Mouse (Mus musculus) CH12.LX (cell line): ENCODE results near the gene Olfr1099. TPM values are rescaled to one million over a fixed set of nuclear protein-coding genes. Genes with fewer than 3 reads are reported as not detected.

ENCODE experiments used
- DNase-seq: peaks from one replicate; pipeline ENCODE4 v3.0.0-alpha.2; 2013; ENCODE audit errors: extremely low read depth
- H3K27ac ChIP-seq: 2 replicates; pipeline ENCODE4 v1.5.1; 2012; ENCODE audit warnings: low read depth, mild to moderate bottlenecking, control low read depth, moderate library complexity; ENCODE audit not compliant: insufficient read depth
- H3K27me3 ChIP-seq: replicated peaks from 2 replicates; pipeline ENCODE3; 2012; ENCODE audit warnings: inconsistent platforms
- H3K36me3 ChIP-seq, 2 experiments: replicated peaks in 1 of 2; 2 replicates each; pipeline versions ENCODE3 to v1.6.1; 2012; ENCODE audit warnings: inconsistent platforms in 1 of 2, low read length in 1 of 2, mild to moderate bottlenecking in 1 of 2, mixed read lengths in 1 of 2, moderate library complexity in 1 of 2; ENCODE audit not compliant: control insufficient read depth in 1 of 2, insufficient read depth in 1 of 2
- H3K4me1 ChIP-seq, 2 experiments: 2 replicates each; pipeline ENCODE4 v1.6.1; 2012; ENCODE audit warnings: inconsistent platforms in 1 of 2, moderate library complexity in 1 of 2; ENCODE audit not compliant: insufficient read depth in 2 of 2, control insufficient read depth in 1 of 2
- H3K4me2 ChIP-seq: 2 replicates; pipeline ENCODE4 v1.6.1; 2012; ENCODE audit warnings: low read depth, mild to moderate bottlenecking, control low read depth; ENCODE audit not compliant: poor library complexity, insufficient read depth, severe bottlenecking
- H3K4me3 ChIP-seq, 3 experiments: fragments of 150-350 bp in 1 of 3; sonication (generic) in 1 of 3; replicated peaks in 1 of 3; 2 replicates each; pipeline versions ENCODE3 to v1.5.1; 2011 to 2012; ENCODE audit warnings: low read depth in 2 of 3, low read length in 2 of 3, mild to moderate bottlenecking in 2 of 3, moderate library complexity in 2 of 3, control low read depth in 1 of 3, improper control_type of control experiment in 1 of 3, inconsistent platforms in 1 of 3, mixed read lengths in 1 of 3; ENCODE audit not compliant: poor library complexity in 1 of 3
- H3K79me2 ChIP-seq: replicated peaks from 2 replicates; pipeline ENCODE4 v1.6.1; 2012; ENCODE audit warnings: mild to moderate bottlenecking, moderate library complexity; ENCODE audit not compliant: control insufficient read depth, poor library complexity, insufficient read depth, severe bottlenecking; ENCODE audit errors: extremely low read depth
- H3K9ac ChIP-seq: 2 replicates; pipeline ENCODE4 v1.6.1; 2012; ENCODE audit warnings: low read depth, mild to moderate bottlenecking, control low read depth, moderate library complexity; ENCODE audit not compliant: insufficient read depth
- H3K9me3 ChIP-seq: replicated peaks from 2 replicates; pipeline ENCODE3; 2012; ENCODE audit warnings: low read length, inconsistent platforms, mixed read lengths
- CHD1 ChIP-seq: IDR thresholded peaks from 2 replicates; pipeline ENCODE4 v1.6.1; 2012; ENCODE audit warnings: low read depth, low read length, improper control_type of control experiment, inconsistent platforms
- CTCF ChIP-seq, 2 experiments: IDR thresholded peaks in 1 of 2; conservative IDR thresholded peaks in 1 of 2; 2 replicates each; pipeline ENCODE4 v1.5.1; 2011 to 2012; ENCODE audit warnings: low read depth in 2 of 2, low read length in 2 of 2, improper control_type of control experiment in 1 of 2, inconsistent platforms in 1 of 2, mild to moderate bottlenecking in 1 of 2, moderate library complexity in 1 of 2
- E2F4 ChIP-seq: IDR thresholded peaks from 2 replicates; pipeline ENCODE4 v1.6.1; 2011; ENCODE audit warnings: low read depth, low read length, improper control_type of control experiment; ENCODE audit not compliant: insufficient replicate concordance
- ELF1 ChIP-seq: IDR thresholded peaks from 2 replicates; pipeline ENCODE4 v1.6.1; 2014; ENCODE audit warnings: low read depth, mild to moderate bottlenecking, inconsistent platforms, low read length, improper control_type of control experiment
- EP300 ChIP-seq: IDR thresholded peaks from 2 replicates; pipeline ENCODE4 v1.6.1; 2011; ENCODE audit warnings: low read length, improper control_type of control experiment
- GABPA ChIP-seq: IDR thresholded peaks from 2 replicates; pipeline ENCODE4 v1.6.1; 2012; ENCODE audit warnings: low read depth, low read length, improper control_type of control experiment, inconsistent platforms; ENCODE audit not compliant: insufficient replicate concordance
- HCFC1 ChIP-seq: IDR thresholded peaks from 2 replicates; pipeline ENCODE4 v1.6.1; 2012; ENCODE audit warnings: low read depth, mild to moderate bottlenecking, inconsistent platforms, low read length, improper control_type of control experiment
- IRF4 ChIP-seq: IDR thresholded peaks from 2 replicates; pipeline ENCODE4 v1.6.1; 2014; ENCODE audit warnings: low read depth, mild to moderate bottlenecking, inconsistent platforms, low read length, improper control_type of control experiment
- JUND ChIP-seq: conservative IDR thresholded peaks from 2 replicates; pipeline ENCODE4 v1.6.1; 2011; ENCODE audit warnings: low read depth, low read length, improper control_type of control experiment
- KAT2A ChIP-seq: IDR thresholded peaks from 2 replicates; pipeline ENCODE4 v1.6.1; 2012; ENCODE audit warnings: low read length, improper control_type of control experiment, inconsistent platforms; ENCODE audit not compliant: insufficient replicate concordance
- MAX ChIP-seq: IDR thresholded peaks from 2 replicates; pipeline ENCODE4 v1.6.1; 2011; ENCODE audit warnings: low read length, improper control_type of control experiment
- MEF2A ChIP-seq: IDR thresholded peaks from 2 replicates; pipeline ENCODE4 v1.6.1; 2014; ENCODE audit warnings: low read depth, mild to moderate bottlenecking, inconsistent platforms, low read length, improper control_type of control experiment, borderline replicate concordance
- NELFE ChIP-seq: IDR thresholded peaks from 2 replicates; pipeline ENCODE4 v1.6.1; 2011; ENCODE audit warnings: low read depth, low read length, improper control_type of control experiment
- PAX5 ChIP-seq: IDR thresholded peaks from 2 replicates; pipeline ENCODE4 v1.6.1; 2012; ENCODE audit warnings: low read length, inconsistent platforms, mixed read lengths
- POLR2A ChIP-seq: IDR thresholded peaks from 2 replicates; pipeline ENCODE4 v1.6.1; 2011; ENCODE audit warnings: low read depth, mild to moderate bottlenecking, improper control_type of control experiment, low read length
- RAD21 ChIP-seq: IDR thresholded peaks from 2 replicates; pipeline ENCODE4 v1.6.1; 2011; ENCODE audit warnings: low read depth, mild to moderate bottlenecking, low read length, improper control_type of control experiment, moderate library complexity
- RCOR1 ChIP-seq: conservative IDR thresholded peaks from 2 replicates; pipeline ENCODE4 v1.6.1; 2012; ENCODE audit warnings: low read depth, mild to moderate bottlenecking, inconsistent platforms, low read length, improper control_type of control experiment
- SIN3A ChIP-seq: IDR thresholded peaks from 2 replicates; pipeline ENCODE4 v1.6.1; 2012; ENCODE audit warnings: low read length, improper control_type of control experiment, inconsistent platforms
- TBP ChIP-seq: conservative IDR thresholded peaks from 2 replicates; pipeline ENCODE4 v1.6.1; 2011; ENCODE audit warnings: low read depth, low read length, improper control_type of control experiment
- TCF12 ChIP-seq: IDR thresholded peaks from 2 replicates; pipeline ENCODE4 v1.6.1; 2014; ENCODE audit warnings: low read depth, mild to moderate bottlenecking, inconsistent platforms, low read length, improper control_type of control experiment
- UBTF ChIP-seq: IDR thresholded peaks from 2 replicates; pipeline ENCODE4 v1.6.1; 2012; ENCODE audit warnings: low read depth, mild to moderate bottlenecking, inconsistent platforms, low read length, improper control_type of control experiment, moderate library complexity
- USF2 ChIP-seq: conservative IDR thresholded peaks from 2 replicates; pipeline ENCODE4 v1.6.1; 2011; ENCODE audit warnings: low read depth, low read length, improper control_type of control experiment
- ZKSCAN1 ChIP-seq: IDR thresholded peaks from 2 replicates; pipeline ENCODE4 v1.6.1; 2012; ENCODE audit warnings: low read depth, inconsistent platforms, low read length, improper control_type of control experiment, borderline replicate concordance
- ZNF384 ChIP-seq: IDR thresholded peaks from 2 replicates; pipeline ENCODE4 v1.6.1; 2012; ENCODE audit warnings: low read depth, low read length, improper control_type of control experiment, inconsistent platforms
- dilution Hi-C: fragments of 300-500 bp; cut with MboI; formaldehyde crosslinking; loops from 2 replicates; pipeline ENCODE4 v1.14.3; 2020; ENCODE audit warnings: low sequenced_read_pairs; ENCODE audit not compliant: extremely low pct_unique_long_range_greater_than_20kb, extremely low pct_ligation_motif_present
- in situ Hi-C: fragments of 300-500 bp; cut with MboI; formaldehyde crosslinking; loops from 3 replicates; pipeline ENCODE4 v1.14.3; 2019; ENCODE audit warnings: low sequenced_read_pairs, low pct_ligation_motif_present, low pct_unique_long_range_greater_than_20kb, mixed read lengths
- polyA plus RNA-seq: library from polyadenylated mRNA; unstranded; fragments of >175 nt; gene quantifications from 2 replicates; pipeline ENCODE4 v1.2.1, GENCODE M21; 2012; ENCODE audit warnings: low read depth; ENCODE audit not compliant: insufficient read length
- total RNA-seq, 2 experiments: library from RNA; depleted of rRNA; stranded (reverse); fragments of 300-350 nt in 1 of 2; fragments of >200 nt in 1 of 2; gene quantifications; 2 replicates each; pipeline ENCODE4 v1.2.3; 2012 to 2014

Olfr1099 gene
- total and polyA plus RNA-seq, 3 experiments = not detected

DNA sequence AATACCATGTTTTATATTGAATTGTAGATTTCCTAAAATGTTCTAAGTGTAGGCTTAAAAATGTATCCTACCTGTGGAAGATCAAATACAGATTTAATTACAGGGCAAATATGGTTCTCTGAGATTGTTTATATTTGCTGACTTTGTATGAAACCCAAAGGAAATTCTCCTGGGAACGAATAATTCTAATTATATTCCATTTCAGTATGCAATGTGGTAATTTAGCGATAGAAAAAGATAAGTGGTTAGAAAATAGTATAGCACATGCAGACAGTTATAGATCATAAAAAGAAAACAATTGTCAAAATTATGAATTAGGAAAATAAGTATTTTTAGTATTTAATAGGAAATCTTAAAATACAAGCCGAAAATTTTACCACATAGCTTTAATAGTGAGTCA is 30.6 kb upstream of the Olfr1099 start, which contains the start of gene Olfr1101:
Gene Olfr1101, minus strand, starts transcription at position 101 of the 400 bp plus-strand sequence.
- H3K27ac ChIP-seq = no peak within 1 kb of the TSS
- H3K79me2 ChIP-seq = no peaks in the 10 kb centered on the region
- TF ChIP-seq TBP = no peak
- TF ChIP-seq HCFC1 = no peak
- no peak for TF ChIP-seq MEF2A
- no peak for TF ChIP-seq USF2
- TF ChIP-seq ZNF384 = no peak
- no peak for TF ChIP-seq UBTF
- TF ChIP-seq CTCF (conservative IDR thresholded peaks at IDR 0.05 in 1 of 2, IDR thresholded peaks at IDR 0.05 in 1 of 2; ENCODE audit: low read depth in 2 of 2, low read length in 2 of 2) = no peak
- TF ChIP-seq CHD1 = no peak
- TF ChIP-seq ELF1 = no peak
- TF ChIP-seq NELFE = no peak
- H3K4me1 ChIP-seq = no peaks in the 10 kb centered on the region
- H3K4me3 ChIP-seq = no peak within 1 kb of the TSS
- dilution Hi-C loops = no loop called here
- H3K9me3 ChIP-seq = peaks cover 20% of the 10 kb centered on the region
- H3K36me3 ChIP-seq = no peaks in the 10 kb centered on the region
- H3K4me2 ChIP-seq = no peak within 1 kb of the TSS
- DNase-seq = no peak
- no peaks in the 10 kb centered on the region for H3K27me3 ChIP-seq
- H3K9ac ChIP-seq = no peak within 1 kb of the TSS
- in situ Hi-C loops = no loop called here

DNA sequence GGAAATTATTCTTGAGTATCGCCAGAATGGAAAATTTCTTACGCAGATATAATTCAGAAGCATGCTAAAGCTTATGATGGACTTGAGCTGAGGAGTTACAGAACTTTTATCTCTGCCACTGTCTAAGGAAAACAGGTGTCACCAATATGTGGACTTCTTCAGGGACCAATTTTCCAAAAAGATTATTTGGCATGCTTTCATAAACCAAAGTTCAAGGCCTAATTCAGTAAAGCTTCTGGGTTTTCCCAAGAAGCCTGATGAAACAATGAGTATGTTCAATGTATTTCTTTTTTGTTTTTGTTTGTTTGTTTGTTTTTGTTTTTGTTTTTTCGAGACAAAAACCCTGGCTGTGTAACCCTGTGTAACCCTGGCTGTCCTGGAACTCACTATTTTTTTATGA is 19.4 kb upstream of the Olfr1099 start, which contains the start of gene Olfr1100:
Gene Olfr1100, minus strand, starts transcription at position 101 of the 400 bp plus-strand sequence.
- in situ Hi-C loops = no loop called here
- Histone ChIP-seq H3K4me1 (no peaks in the 10 kb centered on the region), H3K79me2 (no peaks in the 10 kb centered on the region), H3K36me3 (no peaks in the 10 kb centered on the region)
- TF ChIP-seq GABPA = no peak
- TF ChIP-seq SIN3A = no peak
- no peak for TF ChIP-seq ZKSCAN1
- TF ChIP-seq UBTF = no peak
- TF ChIP-seq TCF12 = no peak
- no peak for TF ChIP-seq NELFE
- no peak for TF ChIP-seq E2F4
- TF ChIP-seq EP300 = no peak
- no peak for TF ChIP-seq IRF4
- TF ChIP-seq POLR2A = no peak
- no peak for TF ChIP-seq RCOR1
- TF ChIP-seq JUND = no peak
- no peak for TF ChIP-seq PAX5
- TF ChIP-seq USF2 = no peak
- TF ChIP-seq KAT2A = no peak
- TF ChIP-seq RAD21 = no peak
- TF ChIP-seq MAX = no peak
- TF ChIP-seq, all 38 proteins: peak for 0
- Histone ChIP-seq H3K4me3 (no peak within 1 kb of the TSS), H3K4me2 (no peak within 1 kb of the TSS), H3K9ac (no peak within 1 kb of the TSS), H3K27me3 (no peaks in the 10 kb centered on the region), H3K9me3 (peaks cover 5% of the 10 kb centered on the region), H3K27ac (no peak within 1 kb of the TSS)
- no peak for DNase-seq
- dilution Hi-C loops = no loop called here
